Mouse (Mus musculus) embryonic facial prominence, embryonic 14.5 days (tissue): Measurements from ENCODE around the gene Ppp2r1b. TPM values are rescaled to one million over a fixed set of nuclear protein-coding genes. Genes with fewer than 3 reads are reported as not detected.

Source experiments
- ATAC-seq: fragments of 200-750 bp; cut with Nextera tagmentation; 2 replicates; pipeline ENCODE4 v1.8.0; 2017; ENCODE audit warnings: low read depth, moderate number of reproducible peaks, moderate TSS enrichment
- DNase-seq: peaks from one replicate; pipeline ENCODE4 v3.0.0-alpha.2; 2015; ENCODE audit warnings: low spot score
- H3K27ac ChIP-seq: fragments of 300-500 bp; sonication (generic); replicated peaks from 2 replicates; pipeline ENCODE4 v1.5.1; 2014; ENCODE audit warnings: low read depth, mild to moderate bottlenecking, low read length, moderate library complexity
- H3K27me3 ChIP-seq: fragments of 300-500 bp; sonication (generic); replicated peaks from 2 replicates; pipeline ENCODE4 v1.6.1; 2014; ENCODE audit warnings: low read length; ENCODE audit not compliant: control insufficient read depth, insufficient read depth
- H3K36me3 ChIP-seq: fragments of 300-500 bp; sonication (generic); 2 replicates; pipeline ENCODE4 v1.6.1; 2014; ENCODE audit warnings: low read length, mixed read lengths; ENCODE audit not compliant: control insufficient read depth, insufficient read depth
- H3K4me1 ChIP-seq: fragments of 300-500 bp; sonication (generic); 2 replicates; pipeline ENCODE4 v1.6.1; 2014; ENCODE audit warnings: antibody characterized with exemption, low read length; ENCODE audit not compliant: control insufficient read depth, insufficient read depth
- H3K4me2 ChIP-seq: fragments of 300-500 bp; sonication (generic); 2 replicates; pipeline ENCODE4 v1.6.1; 2014; ENCODE audit warnings: low read depth, mild to moderate bottlenecking, low read length, moderate library complexity, mixed read lengths
- H3K4me3 ChIP-seq: fragments of 300-500 bp; sonication (generic); 2 replicates; pipeline ENCODE4 v1.5.1; 2014; ENCODE audit warnings: low read depth, mild to moderate bottlenecking, low read length
- H3K9ac ChIP-seq: fragments of 300-500 bp; sonication (generic); 2 replicates; pipeline ENCODE4 v1.6.1; 2014; ENCODE audit warnings: low read depth, mild to moderate bottlenecking, low read length, moderate library complexity, mixed read lengths
- H3K9me3 ChIP-seq: fragments of 300-500 bp; sonication (generic); 2 replicates; pipeline ENCODE4 v1.6.1; 2016; ENCODE audit warnings: low read length; ENCODE audit not compliant: control insufficient read depth
- WGBS: fragments of 180-500 bp; shearing (Covaris S2); extraction: QIAGEN DNeasy Blood & Tissue Kit; methylation state at CpG from one replicate; pipeline ENCODE4 v1.1.7; 2014; 5-methylcytosine and 5-hydroxymethylcytosine counted together
- polyA plus RNA-seq: library from polyadenylated mRNA; unstranded; fragments of >200 nt; fragmentation: Nextera tagmentation; extraction: Ambion mirVana; gene quantifications from 2 replicates; pipeline ENCODE4 v1.2.1, GENCODE M21; 2014

Gene Ppp2r1b
- polyA plus RNA-seq, 1 experiment from 2014 or later = 55.7 TPM

DNA sequence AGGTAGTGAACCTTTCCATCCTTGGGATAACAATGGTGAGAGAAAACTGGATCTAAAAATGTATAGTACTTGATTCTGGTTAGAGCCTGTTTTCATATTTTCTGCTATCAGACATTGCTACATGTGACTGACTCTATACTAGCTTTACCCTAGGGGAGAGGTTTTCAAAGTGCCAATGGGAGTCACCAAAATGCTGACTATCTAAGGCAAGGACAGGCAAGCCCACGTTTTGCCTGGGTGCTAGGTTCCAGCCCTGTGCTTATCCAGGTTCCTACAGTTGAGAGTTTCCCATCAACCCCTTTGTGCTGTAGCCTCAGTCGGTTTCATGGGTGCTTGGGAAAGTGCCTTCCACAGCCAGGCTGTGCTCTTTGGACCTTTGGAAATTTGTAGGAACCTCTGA lies 33.4 kb upstream of the Ppp2r1b start:
- WGBS = 88% methylated on average over 2 of the region's 2 CpGs
- no peak overlapping the region for H3K9ac ChIP-seq
- no peak overlapping the region for H3K4me3 ChIP-seq
- no peaks in the 10 kb centered on the region for H3K27me3 ChIP-seq
- H3K4me2 ChIP-seq = no peak overlapping the region
- DNase-seq (no peak), ATAC-seq (no peak)
- no peaks in the 10 kb centered on the region for H3K9me3 ChIP-seq
- no peak overlapping the region for H3K27ac ChIP-seq
- no peaks in the 10 kb centered on the region for H3K4me1 ChIP-seq
- peaks cover 60% of the 10 kb centered on the region for H3K36me3 ChIP-seq

DNA sequence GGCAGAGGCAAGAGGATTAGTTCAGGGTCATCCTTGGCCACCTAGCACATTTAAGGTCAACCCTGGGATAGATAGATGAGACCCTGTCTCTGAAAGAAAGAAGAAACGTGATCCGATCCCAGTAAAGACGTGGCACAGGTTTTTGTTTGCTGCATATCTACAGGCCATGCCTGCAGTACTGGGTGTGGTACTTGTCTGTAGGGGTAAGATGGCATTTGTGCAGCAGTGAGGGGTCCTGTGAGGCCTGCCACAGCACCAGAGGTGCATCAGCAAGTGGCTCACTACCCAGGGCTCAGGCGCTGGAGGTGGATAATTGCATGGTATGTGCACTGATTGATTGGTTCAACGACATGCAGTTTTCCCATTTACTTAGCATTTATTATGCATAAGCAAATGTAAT lies 31.3 kb upstream of the Ppp2r1b start:
- no peak overlapping the region for H3K4me2 ChIP-seq
- H3K4me1 ChIP-seq = no peaks in the 10 kb centered on the region
- WGBS = 96% methylated on average over 5 of the region's 5 CpGs
- no peak overlapping the region for H3K27ac ChIP-seq
- H3K4me3 ChIP-seq = no peak overlapping the region
- ATAC-seq = no peak
- no peak for DNase-seq
- H3K9ac ChIP-seq = no peak overlapping the region
- no peaks in the 10 kb centered on the region for H3K9me3 ChIP-seq
- no peaks in the 10 kb centered on the region for H3K27me3 ChIP-seq
- H3K36me3 ChIP-seq = peaks cover 61% of the 10 kb centered on the region

DNA sequence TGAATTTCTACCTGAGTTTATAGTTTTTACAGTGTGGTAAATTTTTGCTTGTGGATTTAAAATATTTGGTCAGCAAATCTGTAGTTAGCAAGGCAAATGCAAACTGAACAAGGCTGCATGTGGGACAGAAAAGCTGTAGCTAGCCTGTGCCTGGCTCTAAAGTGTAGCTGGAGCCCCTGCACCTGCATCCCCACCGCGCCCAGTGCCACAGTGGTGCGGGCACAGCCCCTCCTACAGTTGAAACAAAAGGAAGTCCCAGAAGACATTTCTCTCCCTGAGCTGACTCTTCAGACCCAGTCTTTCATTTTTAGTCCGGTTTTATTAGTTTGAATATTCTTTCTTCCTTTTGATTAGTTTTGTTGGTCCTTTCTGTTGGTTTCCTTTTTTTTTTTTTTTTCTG lies 29.4 kb upstream of the Ppp2r1b start:
- Histone ChIP-seq H3K9me3 (no peaks in the 10 kb centered on the region), H3K27me3 (no peaks in the 10 kb centered on the region), H3K36me3 (peaks cover 57% of the 10 kb centered on the region), H3K4me2 (no peak overlapping the region), H3K9ac (no peak overlapping the region), H3K4me3 (no peak overlapping the region), H3K4me1 (no peaks in the 10 kb centered on the region), H3K27ac (no peak overlapping the region)
- DNase-seq (no peak), ATAC-seq (no peak)
- WGBS = 94% methylated on average over 4 of the region's 4 CpGs

DNA sequence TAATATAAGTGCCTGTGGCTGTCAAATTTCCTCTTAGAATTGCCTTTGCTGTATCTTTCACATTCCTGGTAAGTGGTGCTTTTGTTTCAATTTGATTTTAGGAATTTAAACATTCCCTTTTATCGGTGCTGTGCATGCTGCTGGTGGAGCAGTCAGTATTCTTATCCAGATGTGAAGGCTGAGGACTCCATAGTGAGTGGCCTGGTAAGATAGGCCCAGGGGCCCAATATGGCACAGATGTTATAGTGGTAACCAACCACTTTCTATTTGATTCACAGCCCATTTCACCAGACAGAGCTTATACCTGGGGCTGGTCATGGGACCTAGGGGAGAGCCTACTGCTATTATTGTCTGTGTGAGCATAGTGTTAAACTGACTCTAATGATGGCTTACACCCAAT lies 28.6 kb upstream of the Ppp2r1b start:
- H3K27me3 ChIP-seq = no peaks in the 10 kb centered on the region
- no peaks in the 10 kb centered on the region for H3K4me1 ChIP-seq
- no peak overlapping the region for H3K4me2 ChIP-seq
- H3K4me3 ChIP-seq = no peak overlapping the region
- H3K9me3 ChIP-seq = no peaks in the 10 kb centered on the region
- DNase-seq (no peak), ATAC-seq (no peak)
- H3K36me3 ChIP-seq = peaks cover 52% of the 10 kb centered on the region
- H3K9ac ChIP-seq = no peak overlapping the region
- WGBS = 94% methylated on average over 1 of the region's 1 CpGs
- no peak overlapping the region for H3K27ac ChIP-seq

DNA sequence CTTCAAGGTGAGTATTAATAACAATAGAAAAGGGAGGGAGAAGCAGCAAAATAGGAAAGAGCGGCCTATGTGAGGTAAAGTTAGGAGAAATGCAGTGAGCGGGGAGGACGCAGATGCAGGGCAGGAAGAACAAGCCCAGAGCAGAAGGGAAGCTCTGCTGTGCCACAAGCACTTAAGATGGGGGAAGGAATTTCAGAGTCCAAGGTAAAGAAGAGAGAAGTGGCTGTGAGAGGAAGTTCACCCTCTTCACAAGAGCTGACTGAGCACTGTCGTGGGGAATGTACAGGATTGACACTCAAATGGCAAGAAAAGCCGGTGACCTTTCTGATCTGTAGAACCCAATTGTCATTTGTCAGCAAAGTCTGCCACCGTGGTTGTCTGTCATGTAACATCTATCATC lies 27.1 kb upstream of the Ppp2r1b start:
- ATAC-seq (no peak), DNase-seq (no peak)
- Histone ChIP-seq H3K27me3 (no peaks in the 10 kb centered on the region), H3K9ac (no peak overlapping the region), H3K4me1 (no peaks in the 10 kb centered on the region), H3K36me3 (peaks cover 62% of the 10 kb centered on the region), H3K4me3 (no peak overlapping the region), H3K27ac (no peak overlapping the region), H3K4me2 (no peak overlapping the region), H3K9me3 (no peaks in the 10 kb centered on the region)
- 85% methylated on average over 6 of the region's 6 CpGs for WGBS

DNA sequence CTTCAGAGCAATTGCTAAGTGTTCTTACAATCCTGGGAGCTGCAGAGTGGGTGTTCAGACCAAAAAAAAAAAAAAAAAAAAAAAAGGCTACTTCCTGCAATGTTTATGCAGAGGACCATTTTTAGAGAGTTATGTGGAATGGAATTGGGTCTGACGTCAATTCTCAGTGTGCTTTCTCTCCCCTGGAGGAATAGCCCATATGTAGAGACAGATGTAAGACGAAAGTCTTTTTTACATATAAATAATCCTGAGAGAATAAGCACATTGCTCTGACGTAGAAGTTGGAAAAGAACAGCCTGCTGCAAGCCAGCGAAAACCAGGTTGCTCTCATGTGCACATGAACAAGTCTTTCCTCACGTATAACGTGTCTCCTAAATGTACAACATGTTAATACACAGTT lies 25.4 kb upstream of the Ppp2r1b start:
- Histone ChIP-seq H3K27me3 (no peaks in the 10 kb centered on the region), H3K9ac (no peak overlapping the region), H3K9me3 (no peaks in the 10 kb centered on the region), H3K4me3 (no peak overlapping the region), H3K4me2 (no peak overlapping the region), H3K27ac (no peak overlapping the region), H3K36me3 (peaks cover 56% of the 10 kb centered on the region), H3K4me1 (no peaks in the 10 kb centered on the region)
- DNase-seq (no peak), ATAC-seq (no peak)
- WGBS = 86% methylated on average over 6 of the region's 6 CpGs

DNA sequence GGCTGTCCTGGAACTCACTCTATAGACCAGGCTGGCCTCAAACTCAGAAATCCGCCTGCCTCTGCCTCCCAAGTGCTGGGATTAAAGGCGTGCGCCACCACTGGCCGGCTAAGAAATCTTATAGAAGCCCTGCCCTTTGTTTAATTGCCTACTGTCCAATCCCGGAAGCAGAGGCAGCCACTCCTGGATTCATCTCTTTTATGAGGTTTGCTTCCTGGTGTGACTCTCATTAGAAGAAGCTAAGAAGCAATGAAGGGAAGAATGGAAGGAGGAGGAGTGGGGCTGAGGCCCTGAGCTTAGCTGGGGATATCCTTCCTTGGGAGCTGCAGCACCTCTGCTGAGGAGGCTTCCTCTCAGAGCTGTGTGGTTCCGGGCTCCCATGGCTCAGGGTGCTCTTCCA lies 23.4 kb upstream of the Ppp2r1b start:
- DNase-seq (no peak), ATAC-seq (no peak)
- H3K36me3 ChIP-seq = peaks cover 49% of the 10 kb centered on the region
- no peak overlapping the region for H3K9ac ChIP-seq
- 90% methylated on average over 6 of the region's 6 CpGs for WGBS
- no peaks in the 10 kb centered on the region for H3K27me3 ChIP-seq
- no peak overlapping the region for H3K4me3 ChIP-seq
- no peak overlapping the region for H3K27ac ChIP-seq
- H3K4me1 ChIP-seq = no peaks in the 10 kb centered on the region
- H3K4me2 ChIP-seq = no peak overlapping the region
- H3K9me3 ChIP-seq = no peaks in the 10 kb centered on the region

DNA sequence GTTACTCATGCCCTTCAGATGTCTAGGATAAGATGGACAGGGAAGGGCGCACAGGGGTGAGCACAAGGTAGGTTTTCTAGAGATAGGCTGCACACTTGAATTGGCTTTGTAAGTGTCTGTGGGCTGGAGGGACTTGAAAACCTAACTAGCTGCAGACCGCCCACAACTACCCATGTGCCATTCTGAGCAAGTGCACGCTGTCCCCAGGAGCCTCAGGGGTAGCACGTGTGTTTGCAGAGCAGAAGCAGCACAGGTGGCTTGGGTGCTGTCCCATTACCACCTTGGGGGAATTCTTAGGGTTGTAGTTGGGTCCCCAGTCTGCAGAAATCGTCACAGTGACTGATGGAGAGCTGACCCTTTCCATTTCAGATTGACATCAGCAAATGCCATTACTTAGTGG lies 22.9 kb upstream of the Ppp2r1b start:
- no peak overlapping the region for H3K27ac ChIP-seq
- no peaks in the 10 kb centered on the region for H3K27me3 ChIP-seq
- H3K4me2 ChIP-seq = no peak overlapping the region
- no peaks in the 10 kb centered on the region for H3K9me3 ChIP-seq
- DNase-seq (no peak), ATAC-seq (no peak)
- no peak overlapping the region for H3K9ac ChIP-seq
- 94% methylated on average over 5 of the region's 5 CpGs for WGBS
- H3K4me1 ChIP-seq = no peaks in the 10 kb centered on the region
- H3K36me3 ChIP-seq = peaks cover 43% of the 10 kb centered on the region
- no peak overlapping the region for H3K4me3 ChIP-seq

DNA sequence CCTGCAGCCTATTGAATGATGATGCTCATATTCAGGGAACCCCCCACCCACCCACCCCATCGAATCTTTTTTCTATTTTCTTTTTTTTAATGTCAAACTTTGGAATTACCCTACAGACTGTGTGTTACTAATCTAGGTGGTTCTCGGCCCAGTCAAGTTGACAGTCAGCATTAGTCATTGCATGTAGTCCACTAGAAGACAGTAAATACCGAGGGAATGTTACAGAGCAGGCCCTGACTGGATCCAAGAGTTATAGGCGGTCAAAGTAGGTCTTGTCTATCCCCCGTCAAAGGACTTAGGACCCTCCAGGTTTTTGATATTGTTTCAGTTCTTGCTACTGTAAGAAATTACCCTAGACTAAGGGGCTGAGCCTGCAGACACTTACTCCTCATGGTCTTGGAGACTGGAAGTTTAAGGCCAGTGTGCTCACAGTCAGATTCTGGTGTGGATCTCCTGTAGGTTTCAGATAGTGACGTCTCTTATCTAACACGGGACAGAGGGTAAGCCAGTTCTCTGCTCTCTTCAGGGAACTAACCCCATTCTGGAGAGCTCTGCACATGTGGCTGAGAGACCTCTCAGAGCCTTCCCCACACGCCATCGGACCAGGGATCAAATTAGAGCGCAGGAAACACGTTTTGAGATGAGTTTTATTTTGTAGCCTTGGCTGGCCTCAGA lies 21.2 kb upstream of the Ppp2r1b start:
- Histone ChIP-seq H3K4me1 (no peaks in the 10 kb centered on the region), H3K27ac (no peak overlapping the region), H3K27me3 (no peaks in the 10 kb centered on the region), H3K9ac (no peak overlapping the region), H3K9me3 (no peaks in the 10 kb centered on the region), H3K36me3 (peaks cover 39% of the 10 kb centered on the region), H3K4me3 (no peak overlapping the region), H3K4me2 (no peak overlapping the region)
- ATAC-seq (no peak), DNase-seq (no peak)
- WGBS = 89% methylated on average over 11 of the region's 11 CpGs
